Mouse (Mus musculus) liver, adult (tissue): Measurements from ENCODE around the gene Rbfox1.

ENCODE experiments used
- GATA4 ChIP-seq: IDR thresholded peaks from 2 replicates; pipeline ENCODE4 v1.6.1; 2014; ENCODE audit warnings: mild to moderate bottlenecking, low read length; ENCODE audit not compliant: insufficient replicate concordance

The Rbfox1 gene

DNA sequence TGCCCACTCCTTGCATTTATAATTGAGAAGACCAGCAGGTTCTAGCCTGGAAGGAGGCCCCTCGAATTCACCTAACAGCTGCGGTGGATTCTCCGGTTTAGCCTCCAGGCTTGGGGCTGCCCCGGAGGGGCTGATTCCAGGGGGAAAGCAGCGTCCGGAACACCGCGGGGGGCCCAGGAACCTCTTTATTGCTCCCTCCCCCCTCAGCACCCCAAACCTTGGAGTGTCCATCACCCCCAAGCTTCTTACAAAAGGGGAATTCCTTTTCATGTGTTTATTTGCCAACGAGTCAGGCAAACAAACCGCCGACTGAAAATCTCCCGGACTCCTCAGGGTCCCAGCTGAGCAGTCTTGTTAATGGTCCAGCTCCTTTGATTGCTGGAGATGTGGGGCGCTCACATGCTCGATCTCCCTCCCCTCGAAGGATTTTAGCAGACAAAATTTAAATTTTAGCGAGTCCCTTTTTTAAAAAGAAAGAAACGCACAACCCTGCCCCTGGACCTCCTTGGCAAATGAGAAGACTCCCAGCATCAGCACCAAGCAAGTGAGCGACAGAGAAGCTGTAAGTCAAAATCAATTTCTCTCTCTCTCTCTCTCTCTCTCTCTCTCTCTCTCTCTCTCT, 1153.6 kb downstream of the Rbfox1 start:
- TF ChIP-seq GATA4, result no peak

GRCm38 (mm10) chr16:7039404-7040367, 1154.5 kb downstream of the Rbfox1 start:
- no peak for TF ChIP-seq GATA4

GRCm38 (mm10) chr16:7040691-7041090, 1155.5 kb downstream of the Rbfox1 start:
- no peak for TF ChIP-seq GATA4

GRCm38 (mm10) chr16:7047421-7047820, 1162.3 kb downstream of the Rbfox1 start:
- TF ChIP-seq GATA4, result no peak

DNA sequence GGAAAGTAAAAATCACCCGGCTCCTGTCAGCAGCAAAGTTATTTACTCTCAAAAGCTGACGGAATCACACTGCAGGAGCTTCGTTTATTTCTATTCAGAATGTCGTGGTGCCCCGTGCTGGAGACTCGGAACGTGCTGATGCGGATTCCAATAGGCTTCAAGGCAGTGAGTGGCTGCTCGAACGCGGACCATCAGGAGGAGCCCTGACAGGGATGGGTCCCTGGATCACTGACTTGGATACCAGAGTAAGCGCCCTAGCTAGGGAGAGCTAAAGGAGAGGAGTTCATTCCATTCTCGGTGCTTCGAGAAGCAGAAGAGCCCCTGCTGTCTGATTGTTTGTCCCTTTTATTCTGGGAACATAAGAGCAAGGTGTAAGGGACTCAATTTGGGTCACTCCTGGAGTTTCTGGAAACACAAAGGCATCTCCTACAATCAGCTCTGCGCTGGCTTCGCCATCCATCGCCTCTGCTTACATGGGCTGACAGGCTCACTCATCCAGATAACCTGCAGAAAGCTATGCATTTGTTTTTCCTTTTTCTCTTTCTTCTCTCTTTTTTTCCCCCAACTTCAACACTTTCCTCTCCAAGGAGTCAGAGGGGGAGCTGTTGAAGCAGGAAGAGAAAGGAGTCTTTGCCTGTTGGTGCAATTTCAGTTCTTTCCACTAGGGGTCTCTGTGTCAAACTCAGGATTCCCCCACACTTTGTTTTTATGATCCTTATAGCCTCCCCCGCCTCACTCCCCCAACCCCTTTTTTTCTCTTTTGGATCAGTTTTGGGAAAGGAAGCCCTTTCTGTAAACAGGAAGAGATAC, 1164.2 kb downstream of the Rbfox1 start:
- no peak for TF ChIP-seq GATA4

DNA sequence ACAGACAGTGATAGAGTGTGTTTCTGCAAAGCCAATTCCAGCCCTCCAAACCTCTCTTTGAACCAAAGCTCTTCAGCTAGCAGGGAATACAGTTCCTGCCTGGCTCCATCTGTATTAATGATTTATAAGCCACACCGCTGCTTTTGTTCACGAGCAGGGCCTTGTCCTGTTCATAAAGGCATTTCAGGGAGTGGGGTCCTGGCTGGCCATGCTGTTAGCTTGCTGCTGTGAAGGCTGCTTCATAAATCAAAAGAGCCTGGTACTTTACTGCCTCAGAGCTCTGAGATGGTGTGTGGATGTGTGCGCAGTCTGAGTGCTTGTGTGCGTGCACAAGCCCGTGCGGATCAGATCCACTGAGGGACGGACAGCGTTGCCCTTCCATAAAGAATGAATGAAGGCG, 1165.8 kb downstream of the Rbfox1 start:
- no peak for TF ChIP-seq GATA4

GRCm38 (mm10) chr16:7051991-7052390, 1166.8 kb downstream of the Rbfox1 start:
- no peak for TF ChIP-seq GATA4

DNA sequence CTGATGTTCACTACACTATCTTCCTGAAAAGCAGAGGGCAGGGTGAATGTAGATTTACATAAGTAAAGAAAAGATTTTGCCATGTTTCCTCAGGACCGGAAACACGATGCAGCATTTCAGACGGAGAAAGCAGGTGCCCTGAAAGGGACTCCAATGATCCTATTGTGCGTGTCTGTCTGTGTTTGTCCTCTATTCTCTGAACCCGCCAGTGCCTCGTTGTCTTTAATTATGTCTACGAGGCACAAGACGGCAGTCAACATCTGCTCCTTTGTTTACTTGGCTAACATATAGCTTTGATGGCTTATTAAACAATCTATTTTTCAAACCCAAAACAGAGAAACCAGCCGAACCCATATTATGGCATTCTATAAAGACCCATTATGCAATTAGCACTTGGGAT, 1167.3 kb downstream of the Rbfox1 start:
- TF ChIP-seq GATA4, result no peak

- TF ChIP-seq GATA4, result no peak
Observed at GRCm38 (mm10) chr16:7057789-7058188, 1172.6 kb downstream of the Rbfox1 start.

GRCm38 (mm10) chr16:7058556-7058955, 1173.4 kb downstream of the Rbfox1 start:
- no peak for TF ChIP-seq GATA4

DNA sequence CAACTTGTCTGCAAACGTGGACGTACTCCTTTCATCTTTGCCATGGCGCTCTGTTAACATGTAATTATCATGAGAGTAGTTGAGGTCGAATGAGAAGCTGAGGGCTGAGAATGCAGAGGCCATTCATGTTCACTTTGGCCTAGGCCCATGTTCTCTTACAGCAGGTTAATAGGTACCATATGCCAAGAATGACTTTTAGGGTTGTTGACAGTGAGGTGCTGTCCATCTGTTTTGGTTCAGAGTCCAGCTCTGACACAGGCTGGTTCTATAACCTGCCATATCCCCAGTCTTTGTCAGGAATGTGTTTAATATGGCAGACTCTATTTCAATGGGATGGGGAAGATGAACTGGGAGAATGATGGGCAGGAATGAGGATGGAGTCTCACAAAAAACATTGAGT, 1174.4 kb downstream of the Rbfox1 start:
- no peak for TF ChIP-seq GATA4

DNA sequence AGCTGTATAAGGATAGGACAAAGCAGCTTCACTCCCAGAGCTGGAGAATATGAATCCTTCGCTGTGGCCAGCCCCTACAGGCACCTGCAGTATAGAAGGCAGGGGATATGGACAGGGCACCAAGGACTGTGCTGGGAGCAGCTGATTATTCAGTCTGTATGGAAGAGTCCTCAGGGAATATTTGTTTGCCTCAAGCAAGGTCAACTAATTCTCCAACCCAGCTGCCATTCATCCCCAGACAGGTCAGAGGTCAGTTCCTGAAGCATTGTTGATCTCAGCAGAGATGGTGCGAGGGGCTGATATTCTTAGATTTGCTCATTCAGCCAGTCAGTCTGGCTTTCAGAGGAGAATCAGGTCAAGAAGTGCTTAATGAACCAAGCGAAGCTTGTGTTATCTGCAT, 1175.7 kb downstream of the Rbfox1 start:
- no peak for TF ChIP-seq GATA4

DNA sequence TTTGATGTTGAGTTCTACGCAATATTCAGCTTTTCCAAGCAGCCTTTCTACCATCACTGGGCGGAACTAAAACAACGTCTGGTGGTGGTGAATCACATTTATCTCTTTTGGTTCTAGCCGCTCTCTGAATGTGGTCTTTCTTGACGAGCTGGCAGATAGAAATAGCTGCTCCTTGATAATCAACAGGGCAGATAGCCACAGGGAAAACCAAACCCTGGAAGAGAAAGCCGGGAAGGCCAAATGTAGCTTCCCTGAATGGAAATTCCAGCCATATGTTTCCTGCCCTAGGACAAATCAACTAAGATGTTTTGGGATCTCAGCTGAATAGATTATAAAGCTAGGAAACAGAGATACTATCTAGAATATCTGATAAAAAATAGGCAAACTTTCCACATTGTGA, 1177.4 kb downstream of the Rbfox1 start:
- TF ChIP-seq GATA4, result no peak

GRCm38 (mm10) chr16:7067109-7067508, 1182.0 kb downstream of the Rbfox1 start:
- TF ChIP-seq GATA4, result no peak

DNA sequence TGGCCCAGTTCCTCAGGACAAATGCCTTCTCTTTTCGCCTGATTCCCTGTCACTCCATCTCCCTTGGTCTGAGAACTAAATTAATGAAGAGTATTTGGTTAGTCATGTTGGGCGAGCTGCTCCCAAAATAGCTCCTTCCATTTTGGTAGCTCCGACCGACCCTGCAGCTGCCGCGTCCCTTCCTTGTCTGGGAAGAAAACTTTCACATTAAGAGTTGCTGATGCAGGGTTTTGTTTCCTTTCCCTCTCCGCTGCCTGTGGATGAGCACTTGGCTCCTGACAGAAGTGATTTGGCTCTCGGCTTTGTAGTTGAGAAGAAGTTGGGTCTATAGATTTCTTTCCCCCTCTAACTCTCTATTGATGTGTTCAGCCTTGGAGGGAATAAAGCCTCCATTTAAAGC, 1184.4 kb downstream of the Rbfox1 start:
- no peak for TF ChIP-seq GATA4
